Mouse (Mus musculus) lung, postnatal 10 days (tissue): ENCODE measurements around the gene Phactr1.
A peak's percentile ranks its signal among the peaks of the same experiment; 100 is the strongest.
"Not testable (repeated sequence)": the region's sequence is repeated elsewhere in the genome, so short reads cannot be mapped to it uniquely, and the experiment has no call there.

Experiments
- DNase-seq: peaks from one replicate; pipeline ENCODE4 v3.0.0; 2021

The Phactr1 gene

DNA sequence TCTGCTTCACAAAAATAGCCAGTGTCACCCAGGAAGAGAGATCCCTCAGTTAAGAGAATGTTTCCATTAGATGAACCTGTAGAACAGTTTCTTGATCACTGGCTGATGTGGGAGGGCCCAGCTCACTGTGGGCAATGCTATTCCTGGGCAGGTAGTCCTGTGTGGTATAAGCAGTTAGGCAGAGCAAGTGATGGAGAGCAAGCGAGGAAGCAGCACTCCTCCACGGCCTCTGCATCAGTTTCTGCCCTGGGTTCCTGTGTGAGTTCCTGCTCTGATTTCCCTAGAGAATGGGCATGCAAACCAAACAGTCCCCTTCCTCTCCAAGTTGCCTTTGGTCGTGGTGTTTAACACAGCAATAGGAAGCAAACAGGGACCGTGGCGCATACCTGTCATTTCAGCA, 251.6 kb downstream of the Phactr1 start:
- DNase-seq: no peak

DNA sequence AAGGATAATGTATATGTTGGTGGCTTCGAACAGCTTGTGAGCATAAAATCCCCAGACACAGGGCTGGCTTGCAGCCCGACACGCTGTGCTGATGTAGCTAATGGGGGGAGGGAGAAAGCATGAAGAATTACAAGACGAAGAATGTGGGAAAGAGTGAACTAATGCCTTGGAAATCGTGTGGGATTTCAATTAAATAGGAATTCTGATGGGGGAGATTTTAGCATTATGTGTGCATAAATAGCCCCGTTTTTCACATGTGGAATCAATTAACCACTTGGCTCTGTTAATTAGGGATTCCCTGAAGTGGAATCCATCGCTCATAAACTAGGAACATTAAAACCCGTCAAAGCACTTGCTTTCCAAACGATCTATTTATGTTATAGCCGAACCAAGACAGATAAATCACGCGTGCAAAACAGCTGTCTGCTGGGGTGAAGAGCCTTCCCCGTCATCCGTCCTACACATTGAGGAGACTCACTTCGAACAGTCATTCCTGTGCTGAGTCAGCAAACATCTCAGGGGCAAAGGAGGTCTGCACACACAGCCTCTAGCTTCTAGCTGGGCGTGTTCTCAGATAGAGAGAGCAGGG, 254.2 kb downstream of the Phactr1 start:
- no peak for DNase-seq

DNA sequence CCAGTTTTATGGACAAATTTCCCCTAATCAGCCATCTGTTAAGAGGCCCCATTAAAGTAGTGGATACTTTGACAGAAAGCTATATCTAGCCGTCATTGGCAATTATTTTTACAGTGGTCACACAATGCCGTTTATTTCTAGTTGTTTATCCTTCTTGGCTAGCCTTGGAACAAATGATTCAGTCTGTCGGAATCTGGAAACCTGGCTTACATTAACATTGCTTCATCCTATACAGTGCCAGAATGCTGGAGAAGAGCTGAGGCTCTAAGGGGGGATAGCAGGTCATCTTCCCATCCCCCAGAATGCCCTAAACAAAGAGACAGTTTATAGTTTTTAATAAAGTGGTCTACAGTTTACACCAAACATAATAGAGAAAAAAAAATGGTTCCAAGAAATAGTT, 257.4 kb downstream of the Phactr1 start:
- DNase-seq: no peak

DNA sequence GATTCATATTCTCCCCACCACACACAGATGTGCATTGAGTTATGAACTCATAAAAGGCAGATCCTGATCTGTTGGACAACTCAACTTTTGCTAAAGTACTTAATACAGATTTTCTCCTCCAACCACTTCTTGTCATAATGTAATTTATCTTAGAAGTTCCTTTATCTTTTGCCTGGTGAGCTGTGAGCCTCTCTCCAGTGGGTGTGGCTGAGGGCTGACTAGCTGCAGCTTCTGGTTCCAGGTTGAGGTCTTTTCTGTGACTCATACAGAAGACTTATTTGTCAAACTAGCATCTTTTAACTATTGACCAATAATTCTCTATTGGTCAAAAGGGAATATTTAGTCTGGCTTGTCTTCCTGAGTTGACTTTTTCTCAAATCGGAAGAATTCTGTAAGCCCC, 257.9 kb downstream of the Phactr1 start:
- no peak for DNase-seq

DNA sequence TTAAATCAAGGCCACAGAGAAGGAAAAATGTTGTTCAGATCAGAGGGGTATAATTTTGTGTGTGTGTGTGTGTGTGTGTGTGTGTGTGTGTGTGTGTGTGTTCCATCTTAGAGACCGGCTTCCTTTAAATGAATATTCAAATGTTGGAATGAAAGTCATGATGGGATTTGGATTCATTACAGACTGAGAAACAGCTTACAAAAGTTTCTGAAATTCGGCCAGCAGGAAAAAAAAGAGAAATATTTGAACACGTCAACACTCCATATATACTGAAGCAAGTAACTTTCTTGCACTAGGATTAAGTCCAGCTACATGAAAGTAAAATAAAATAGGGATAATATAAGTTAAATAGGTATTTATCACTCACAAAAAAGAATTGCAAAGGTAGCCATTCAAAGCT, 259.8 kb downstream of the Phactr1 start:
- no peak for DNase-seq

DNA sequence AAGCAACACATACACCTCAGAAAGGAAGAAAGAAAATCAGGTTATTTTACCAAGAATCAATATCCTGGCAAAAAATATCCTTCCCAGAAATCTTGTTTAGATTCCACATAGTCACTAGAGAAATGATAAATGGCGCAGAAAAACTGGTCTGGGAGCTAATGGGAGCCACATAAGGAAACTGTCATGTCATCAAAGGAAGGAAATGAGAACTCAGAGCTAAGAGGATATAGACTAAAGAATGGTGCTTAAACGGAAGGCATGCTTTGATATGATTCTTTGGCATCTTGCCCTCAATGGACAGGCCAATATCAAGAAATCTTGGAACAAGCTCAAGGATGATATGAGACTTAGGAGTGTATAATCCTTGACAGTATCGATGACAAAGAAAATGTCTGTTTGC, 263.7 kb downstream of the Phactr1 start:
- DNase-seq: peak; percentile 11

DNA sequence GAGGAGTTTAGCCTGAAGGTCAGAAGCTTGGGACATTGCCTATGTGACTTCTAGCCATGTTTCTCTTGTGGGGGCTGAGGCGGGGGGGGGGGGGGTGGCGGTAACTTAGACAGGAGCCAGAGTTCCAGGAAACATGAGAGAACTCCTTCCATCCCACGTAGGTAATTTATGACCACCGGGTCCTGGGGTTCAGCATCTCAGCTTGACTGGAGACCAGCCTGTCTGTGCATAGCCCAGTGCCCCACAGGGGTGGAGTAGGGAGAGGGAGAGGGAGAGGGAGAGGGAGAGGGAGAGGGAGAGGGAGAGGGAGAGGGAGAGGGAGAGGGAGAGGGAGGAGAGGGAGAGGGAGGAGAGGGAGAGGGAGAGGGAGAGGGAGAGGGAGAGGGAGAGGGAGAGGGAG, 264.8 kb downstream of the Phactr1 start:
- DNase-seq: not testable (repeated sequence)

DNA sequence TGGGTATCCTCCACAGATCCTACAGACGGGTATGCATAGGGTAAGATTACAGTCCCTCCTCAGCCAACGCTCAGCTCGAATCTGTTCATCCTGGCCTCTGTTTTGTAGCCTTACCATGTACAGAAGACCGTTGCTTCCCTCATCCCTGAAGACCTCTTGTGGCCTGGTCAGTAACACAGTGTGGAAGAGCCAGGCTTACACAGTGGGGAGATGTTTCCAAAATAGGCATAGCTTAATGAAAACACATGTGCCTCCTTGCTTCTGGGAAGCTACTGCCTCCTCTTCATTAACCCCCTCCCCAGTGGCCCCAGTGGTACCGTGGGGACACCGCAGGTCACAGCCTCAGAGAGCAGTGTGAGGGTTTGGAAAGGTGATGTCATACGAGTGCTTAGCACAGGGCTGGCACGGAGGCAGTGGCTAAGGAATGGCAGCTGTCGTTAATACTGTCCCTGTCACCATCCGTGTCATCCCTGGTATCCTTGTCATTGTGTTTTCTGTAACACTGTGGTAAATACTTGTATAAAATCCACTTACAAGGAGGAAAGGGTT, 268.4 kb downstream of the Phactr1 start:
- DNase-seq: no peak

DNA sequence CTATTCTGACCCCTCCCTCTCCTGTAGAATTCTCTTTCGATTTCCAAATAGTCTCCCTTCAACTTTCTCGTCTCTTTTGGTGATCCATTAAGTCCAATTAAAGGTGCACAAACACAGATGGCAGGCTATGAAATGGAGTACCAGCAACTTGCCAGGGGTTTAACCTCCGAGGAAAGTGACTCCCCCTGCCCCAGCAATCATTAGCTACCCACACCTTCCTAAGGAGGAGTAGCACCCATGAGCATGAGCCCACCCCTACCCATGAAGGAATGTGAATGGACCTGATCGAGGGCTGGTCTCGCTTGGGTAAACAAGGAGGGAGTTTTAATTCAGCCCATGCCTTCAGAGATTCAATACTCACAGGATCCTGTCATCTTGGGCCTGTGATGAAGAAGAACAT, 268.9 kb downstream of the Phactr1 start:
- DNase-seq: no peak

DNA sequence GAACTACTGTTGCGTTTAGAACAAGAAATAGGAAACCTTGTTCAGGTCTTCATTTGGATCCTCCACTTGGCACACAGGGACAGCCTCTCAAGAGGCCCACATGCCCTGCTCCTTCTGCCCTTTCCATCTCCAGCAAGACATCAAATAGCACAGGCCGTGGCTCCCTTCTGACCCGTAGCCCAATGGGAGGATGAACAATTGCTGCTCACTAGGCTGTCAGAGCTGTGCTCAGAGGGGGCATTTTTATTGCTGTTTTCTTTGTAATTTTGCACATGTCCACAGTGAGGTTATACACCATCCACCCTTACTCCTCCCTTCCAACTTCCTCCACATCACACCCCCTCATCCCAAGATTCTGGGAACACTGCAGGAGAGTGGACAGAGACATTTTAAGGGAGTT, 269.6 kb downstream of the Phactr1 start:
- no peak for DNase-seq

DNA sequence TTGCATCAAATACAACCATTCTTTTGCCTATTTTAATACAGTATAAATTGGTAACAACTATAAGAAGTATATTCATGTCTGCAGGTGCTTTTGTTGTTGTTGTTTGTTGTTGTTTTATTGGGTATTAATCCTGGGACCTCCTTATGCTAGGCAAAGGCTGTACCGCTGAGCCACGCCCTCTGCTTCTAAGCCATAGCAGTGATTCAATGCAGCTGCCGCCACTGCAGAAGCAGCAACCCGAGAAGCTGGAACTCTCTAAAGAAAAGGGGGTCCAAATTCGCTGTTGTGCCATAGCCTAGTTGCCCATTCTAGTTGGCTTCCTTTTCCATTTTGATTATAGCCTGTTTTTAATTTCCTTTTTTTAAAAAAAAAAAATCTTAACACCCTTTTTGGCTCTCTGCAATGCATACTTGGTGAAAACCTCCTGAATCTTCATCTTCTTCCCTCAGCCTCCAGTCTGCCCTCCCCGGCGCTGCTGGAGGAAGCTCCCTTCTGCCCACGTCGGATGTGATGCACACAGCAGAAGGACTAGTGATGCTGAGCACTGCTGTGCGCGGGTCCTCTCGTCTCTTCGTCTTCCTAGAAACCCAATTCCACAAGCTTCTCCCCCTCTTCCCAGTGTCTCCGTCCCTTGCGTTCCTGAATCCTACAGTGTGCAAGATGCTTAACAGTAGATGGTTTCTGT, 271.8 kb downstream of the Phactr1 start:
- DNase-seq: no peak

DNA sequence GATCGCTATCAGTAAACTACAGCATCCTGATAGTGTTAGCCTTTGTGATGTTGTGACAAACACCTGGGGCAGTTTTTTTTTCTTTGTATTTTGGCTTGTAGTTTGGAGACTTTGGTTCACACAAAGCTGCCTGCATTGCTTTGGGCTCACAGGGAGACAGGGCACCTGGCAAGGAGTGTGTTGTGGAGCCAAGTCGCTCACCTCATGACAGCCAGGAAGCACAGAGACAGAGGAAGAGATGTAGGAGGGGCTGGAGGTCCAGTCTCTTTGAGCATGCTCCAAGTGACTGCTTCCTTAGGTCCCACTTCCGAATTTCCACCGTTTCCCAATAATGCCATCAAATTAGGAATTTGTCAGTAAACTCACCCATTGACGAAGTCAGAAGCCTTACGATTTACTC, 272.6 kb downstream of the Phactr1 start:
- no peak for DNase-seq

DNA sequence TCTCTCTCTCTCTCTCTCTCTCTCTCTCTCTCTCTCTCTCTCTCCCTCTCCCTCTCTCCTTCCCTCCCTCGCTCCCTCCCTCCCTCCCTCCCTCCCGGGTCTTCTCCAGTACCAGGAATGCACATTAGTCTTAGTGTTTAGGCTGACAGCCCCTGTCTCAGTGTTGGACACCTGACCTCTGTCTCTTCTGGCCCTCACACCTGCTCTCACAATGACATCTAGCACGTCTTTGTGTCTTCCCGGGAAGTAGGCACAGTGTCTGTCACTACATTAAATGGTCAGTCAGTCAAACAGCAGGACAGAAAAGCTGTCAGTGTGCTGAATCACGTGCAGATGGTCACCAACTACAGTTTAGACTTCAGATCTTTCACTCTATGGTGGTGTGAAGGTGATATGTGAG, 273.7 kb downstream of the Phactr1 start:
- DNase-seq: no peak

DNA sequence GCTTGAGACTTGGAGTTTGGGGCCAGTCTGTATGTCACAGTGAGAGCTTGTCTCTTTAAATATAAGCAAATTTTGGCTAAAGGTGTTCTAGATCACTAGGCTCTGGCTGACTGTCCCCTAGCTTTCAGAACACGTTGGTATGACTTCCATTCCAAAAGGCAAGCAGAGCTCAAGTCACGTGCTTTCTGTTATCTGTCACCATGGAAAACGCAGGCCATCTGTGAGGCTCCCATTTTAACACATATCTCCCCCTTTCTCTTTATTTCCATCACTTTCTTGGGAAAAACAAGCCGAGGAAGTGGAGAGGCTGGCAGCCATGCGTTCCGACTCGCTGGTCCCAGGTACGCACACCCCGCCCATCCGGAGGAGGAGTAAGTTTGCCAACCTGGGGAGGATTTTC, 275.9 kb downstream of the Phactr1 start:
- no peak for DNase-seq

DNA sequence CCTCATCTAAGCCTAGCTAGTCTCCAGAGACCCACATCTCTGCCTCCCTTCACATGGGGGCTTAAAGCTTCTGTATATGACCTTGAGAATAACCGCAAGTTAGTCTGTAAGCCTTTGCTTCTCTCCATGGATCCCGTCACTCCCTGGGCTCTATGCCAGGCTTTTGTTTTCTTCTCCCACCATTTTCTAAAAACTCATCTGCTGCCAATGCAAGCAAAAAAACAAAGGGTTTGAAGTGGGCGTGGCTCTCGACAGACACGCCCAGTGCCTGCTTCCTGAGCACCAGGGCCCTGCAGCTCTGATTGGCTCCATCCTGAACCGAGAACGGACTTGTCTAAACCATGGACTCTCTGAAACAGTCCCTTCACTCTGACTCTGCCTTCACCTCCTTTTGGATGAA, 277.4 kb downstream of the Phactr1 start:
- peak; percentile 65 for DNase-seq

DNA sequence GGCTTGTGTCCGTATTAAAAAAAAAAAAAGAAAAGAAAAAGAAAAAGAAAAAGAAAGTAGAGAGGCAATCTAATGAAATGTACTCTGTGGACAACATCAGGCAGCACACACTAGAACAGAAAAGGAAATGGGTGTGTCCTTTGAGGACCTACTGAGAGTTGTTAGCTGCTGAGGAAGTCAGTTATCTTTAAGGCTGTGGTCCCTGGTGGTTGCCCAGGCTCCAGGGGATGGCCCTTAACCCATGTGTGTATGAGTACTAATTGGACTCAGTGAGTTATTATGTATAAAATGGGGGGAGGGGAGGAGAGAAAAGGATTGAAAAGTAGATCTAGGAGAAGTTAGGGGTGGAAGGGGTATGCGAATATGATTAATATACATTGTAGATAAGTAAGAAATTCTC, 278.4 kb downstream of the Phactr1 start:
- no peak for DNase-seq

DNA sequence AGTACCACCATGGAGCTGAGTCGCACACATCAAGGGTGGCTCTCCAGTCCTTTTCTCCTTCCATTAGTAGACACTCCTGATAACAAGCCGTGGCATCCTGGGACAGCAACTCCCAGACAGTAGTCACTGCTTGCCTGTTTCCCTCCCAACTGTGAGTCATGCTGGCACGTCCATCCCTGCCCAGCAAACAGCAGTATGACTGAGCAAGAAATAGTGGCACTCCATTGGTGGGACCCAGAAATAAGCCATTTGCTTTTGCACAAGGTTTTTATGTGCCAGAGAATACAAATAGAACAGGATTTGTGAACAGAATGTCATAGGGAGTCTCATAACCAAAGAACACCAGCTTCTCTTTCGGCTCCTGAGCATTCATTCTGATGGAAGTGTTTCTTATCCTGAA, 281.1 kb downstream of the Phactr1 start:
- no peak for DNase-seq

DNA sequence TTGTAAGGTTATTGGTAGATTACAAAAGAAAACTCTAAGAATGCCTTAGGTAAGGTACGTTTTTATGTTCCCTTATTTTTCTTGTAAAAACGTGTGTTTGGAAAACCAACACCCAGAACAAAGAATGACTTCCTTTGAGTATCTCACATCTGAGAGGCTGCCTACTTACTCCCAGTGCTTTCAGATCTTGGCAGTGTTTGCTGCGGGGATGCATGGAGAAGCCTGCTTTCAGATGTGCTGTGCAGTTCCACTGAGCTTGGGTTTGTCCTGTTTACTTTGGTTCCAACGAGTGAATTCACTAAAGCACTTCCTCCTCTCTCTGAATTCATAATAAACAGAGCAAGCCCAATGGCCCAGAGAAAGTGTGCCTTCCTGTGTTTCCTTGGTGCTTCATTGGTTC, 288.1 kb downstream of the Phactr1 start:
- DNase-seq: no peak

DNA sequence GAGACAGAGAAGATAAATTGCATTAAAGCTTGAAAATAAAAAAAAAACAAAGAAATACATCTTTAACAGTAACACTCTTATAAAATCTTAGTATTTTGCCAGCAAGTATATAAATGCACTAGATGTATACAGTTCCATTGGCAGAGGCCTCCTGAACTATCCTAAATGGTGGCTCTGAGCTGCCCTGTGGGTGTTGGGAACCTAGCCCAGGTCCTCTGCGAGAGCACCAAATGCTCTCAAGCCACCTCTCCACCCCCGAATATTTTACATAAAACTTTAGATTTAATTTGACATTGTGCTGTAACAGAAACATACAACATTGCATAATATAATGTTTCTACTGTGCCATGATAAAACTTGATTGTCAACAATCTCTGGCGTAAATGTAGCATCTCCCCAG, 293.1 kb downstream of the Phactr1 start:
- DNase-seq: no peak

DNA sequence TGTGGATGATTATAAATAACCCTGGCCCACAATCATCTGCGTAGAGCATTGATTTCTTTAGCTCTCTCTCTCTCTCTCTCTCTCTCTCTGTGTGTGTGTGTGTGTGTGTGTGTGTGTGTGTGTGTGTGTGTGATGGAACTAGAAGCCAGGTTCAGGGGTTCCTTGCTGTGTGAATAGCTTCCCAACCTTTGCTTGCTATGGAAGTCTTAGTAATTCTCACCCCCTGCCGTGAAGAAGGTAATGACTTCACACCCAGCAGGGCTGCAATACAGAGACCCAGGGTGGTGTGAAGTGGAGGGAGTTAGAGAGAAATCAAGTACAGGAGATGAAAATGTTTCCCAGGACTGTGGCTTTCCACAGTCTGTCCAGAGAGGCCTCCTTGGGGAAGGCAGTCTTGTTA, 293.5 kb downstream of the Phactr1 start:
- no peak for DNase-seq

DNA sequence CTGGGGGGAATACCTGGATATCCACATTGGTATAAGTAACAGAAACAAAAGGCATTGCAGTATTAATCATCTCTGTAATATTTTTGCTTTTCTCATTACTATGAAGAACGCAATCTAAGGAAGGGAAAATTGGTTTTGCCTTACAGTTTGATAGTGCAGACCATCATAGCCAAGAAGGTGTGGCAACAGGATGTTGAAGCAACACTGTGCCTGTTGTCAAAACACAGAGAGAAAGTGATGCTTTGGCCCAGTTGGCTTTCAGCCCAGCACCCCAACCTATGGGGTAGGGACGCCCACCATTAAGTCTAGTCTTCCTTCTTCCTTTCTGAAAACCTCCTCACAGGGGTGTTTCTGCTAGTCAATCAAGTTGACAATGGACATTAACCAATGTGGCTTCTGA, 294.1 kb downstream of the Phactr1 start:
- no peak for DNase-seq

DNA sequence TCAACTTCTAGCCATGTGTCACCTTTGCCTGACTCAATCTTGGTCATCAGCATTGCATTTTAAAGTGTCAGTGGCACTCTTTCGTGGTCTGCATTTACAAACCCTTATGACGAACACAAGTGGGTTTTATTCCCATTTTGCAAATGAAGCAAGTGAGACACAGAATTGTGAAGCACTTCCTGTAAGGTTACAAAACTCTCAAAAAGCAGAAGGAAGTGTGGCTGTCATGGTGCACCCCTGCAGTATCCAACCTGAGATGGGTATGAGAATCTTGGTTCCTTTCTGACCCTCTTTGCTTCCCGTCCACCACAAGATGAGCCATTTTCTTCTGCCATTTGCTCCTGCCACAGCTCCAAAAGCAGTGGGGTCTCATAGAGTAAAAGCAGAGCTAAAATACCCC, 295.7 kb downstream of the Phactr1 start:
- DNase-seq: no peak

DNA sequence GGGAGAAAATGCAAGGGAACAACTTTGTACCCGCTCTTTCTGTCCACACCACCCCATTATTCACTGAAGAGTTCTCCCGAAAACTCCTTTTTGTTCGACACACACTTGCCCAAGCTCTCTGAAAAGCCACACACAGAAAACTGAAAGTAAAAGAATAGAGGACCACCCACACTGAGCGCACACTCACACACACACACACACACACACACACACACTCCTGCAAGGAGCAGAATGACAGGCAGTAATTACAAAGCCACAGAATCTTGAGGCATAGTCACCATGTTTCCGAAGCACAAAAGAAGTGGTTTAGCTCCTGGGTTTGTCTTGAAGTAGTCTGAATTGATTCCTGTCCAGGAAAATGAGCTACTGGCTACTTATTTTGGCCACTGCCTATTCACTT, 296.5 kb downstream of the Phactr1 start:
- no peak for DNase-seq

DNA sequence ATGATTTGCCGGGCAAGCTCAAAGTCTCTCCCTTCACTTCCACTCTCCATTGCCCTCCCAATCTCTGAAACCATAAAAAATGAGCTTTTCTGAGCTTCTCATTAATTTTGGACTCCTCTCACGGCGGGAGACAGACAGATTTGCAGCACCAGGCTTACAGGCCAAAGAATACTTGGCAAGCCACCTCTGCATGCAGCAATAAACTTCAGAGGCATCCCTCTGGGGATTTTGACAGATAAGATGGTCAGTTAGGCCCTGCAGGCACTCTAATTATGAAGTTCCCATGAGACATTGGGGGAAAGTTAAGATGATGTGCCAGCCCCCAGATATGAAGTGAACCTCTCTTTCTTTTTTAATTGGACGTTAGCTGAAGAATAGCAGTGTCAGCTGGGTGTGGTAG, 300.2 kb downstream of the Phactr1 start:
- no peak for DNase-seq

DNA sequence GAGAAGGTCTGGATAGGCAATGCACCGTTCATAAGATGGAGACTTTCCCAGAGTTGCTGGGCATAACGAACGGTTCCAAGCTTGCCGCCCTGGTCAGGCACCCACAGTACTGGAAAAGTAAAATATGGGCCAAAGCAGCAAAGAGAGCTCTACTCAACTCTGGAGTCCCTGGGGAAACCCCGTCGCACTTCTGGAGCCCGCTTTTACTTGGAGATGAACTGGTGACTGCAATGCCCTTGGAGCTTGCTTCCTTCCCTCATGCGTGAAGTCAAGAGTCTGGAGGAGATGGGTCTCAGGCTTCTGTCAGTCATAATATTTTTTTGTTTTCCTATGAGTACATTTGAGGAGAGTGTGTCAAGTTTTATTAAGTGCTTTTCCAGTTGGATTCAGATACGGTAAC, 302.2 kb downstream of the Phactr1 start:
- no peak for DNase-seq
